Mouse (Mus musculus): ENCODE measurements around the gene Fcer1g. TPM values are rescaled to one million over a fixed set of nuclear protein-coding genes. Genes with fewer than 3 reads are reported as not detected.

Gene Fcer1g
- polyA plus RNA-seq, 1 experiment: 46.7 TPM

DNA sequence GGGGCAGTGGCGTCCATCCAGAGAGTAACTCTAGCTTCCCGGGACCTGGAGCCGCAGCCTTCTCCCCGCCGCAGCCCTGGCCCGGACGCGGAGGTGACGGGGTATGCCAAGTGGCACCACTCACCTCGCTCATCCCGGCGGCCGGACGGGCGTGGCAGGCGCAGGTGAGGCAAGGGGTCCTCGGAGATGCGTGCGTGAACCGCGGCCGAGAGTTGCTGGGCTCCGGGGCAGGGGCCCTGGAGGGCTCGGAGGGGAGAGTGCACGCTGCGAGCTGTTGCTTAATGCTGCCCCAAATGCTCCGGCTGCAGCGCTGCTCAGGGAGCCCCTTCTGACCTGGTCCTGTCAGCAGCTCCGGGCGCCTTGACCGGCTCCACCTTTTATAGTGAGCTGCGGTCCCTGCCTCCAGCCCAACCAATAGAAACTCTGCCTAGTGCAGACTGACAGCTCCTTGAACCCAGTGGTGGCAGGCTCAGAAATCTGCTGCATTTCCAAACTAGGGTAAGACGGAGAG is 38.2 kb downstream of the Fcer1g start, which contains the start of gene Pcp4l1:
Gene Pcp4l1, minus strand, starts transcription at position 382 of the 511 bp plus-strand sequence.
- Histone ChIP-seq H3K36me3 (ENCODE audit: control insufficient read depth, insufficient read depth, low read length) (no peaks in the 10 kb centered on the region), H3K27ac (ENCODE audit: insufficient read depth, low read depth, low read length) (no peak within 1 kb of the TSS), H3K27me3 (ENCODE audit: control insufficient read depth, insufficient read depth, low read length) (peaks cover 25% of the 10 kb centered on the region), H3K4me1 (ENCODE audit: control insufficient read depth, insufficient read depth, insufficient read length, low read length) (peaks cover 16% of the 10 kb centered on the region), H3K4me3 (ENCODE audit: low read depth, low read length) (peak within 1 kb of the TSS; percentile 60)
- TF ChIP-seq CTCF (IDR thresholded peaks at IDR 0.05; ENCODE audit: extremely low read depth, insufficient read length, insufficient replicate concordance, low read depth, low read length) (no peak), POLR2A (IDR thresholded peaks at IDR 0.05; ENCODE audit: low read depth, low read length) (peak; percentile 52)
- WGBS: 1% methylated on average over 33 of the region's 33 CpGs

DNA sequence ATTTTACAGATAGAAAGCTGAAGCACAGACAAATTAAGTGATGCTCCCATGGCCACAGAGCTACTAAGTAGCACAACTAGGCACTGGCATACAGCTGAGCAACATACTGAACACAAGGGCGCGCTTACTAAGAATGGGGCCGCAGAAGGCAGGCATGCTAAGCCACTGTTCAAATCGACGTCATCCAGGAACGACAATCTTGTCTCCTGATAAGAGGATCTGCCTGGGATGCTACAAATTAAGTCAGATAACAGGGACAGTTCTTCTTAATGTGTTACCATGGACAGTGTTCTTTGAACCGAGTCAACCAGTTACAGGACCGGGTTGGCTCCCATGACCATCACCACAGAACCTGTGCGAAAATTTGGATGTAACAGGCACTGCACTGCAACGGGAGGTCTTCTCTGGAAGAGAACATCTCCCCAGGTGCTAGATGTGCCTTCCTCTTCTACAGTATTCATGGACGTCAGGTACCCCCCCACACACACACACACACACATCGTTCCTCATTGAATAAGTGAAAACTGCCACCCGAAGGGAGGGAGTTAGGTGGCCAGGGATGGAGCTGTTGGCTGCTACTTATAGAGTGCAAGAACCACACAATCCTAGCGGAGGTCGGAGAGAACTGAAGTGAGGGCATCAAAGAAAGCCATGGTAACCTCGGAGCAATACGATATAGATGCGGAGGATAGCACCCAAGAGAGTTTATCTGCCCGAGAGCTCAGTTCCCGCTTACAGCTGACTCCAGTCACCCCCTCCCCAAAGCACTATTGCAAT is 38.9 kb downstream of the Fcer1g start:
- no peaks in the 10 kb centered on the region for H3K36me3 ChIP-seq (ENCODE audit: control insufficient read depth, insufficient read depth, low read length)
- 21% methylated on average over 20 of the region's 20 CpGs for WGBS
- peak overlapping the region; percentile 60 for H3K4me3 ChIP-seq (ENCODE audit: low read depth, low read length)
- H3K27ac ChIP-seq (ENCODE audit: insufficient read depth, low read depth, low read length): no peak overlapping the region
- peaks cover 25% of the 10 kb centered on the region for H3K27me3 ChIP-seq (ENCODE audit: control insufficient read depth, insufficient read depth, low read length)
- H3K4me1 ChIP-seq (ENCODE audit: control insufficient read depth, insufficient read depth, insufficient read length, low read length): peaks cover 16% of the 10 kb centered on the region
- TF ChIP-seq CTCF (IDR thresholded peaks at IDR 0.05; ENCODE audit: extremely low read depth, insufficient read length, insufficient replicate concordance, low read depth, low read length) (no peak), POLR2A (IDR thresholded peaks at IDR 0.05; ENCODE audit: low read depth, low read length) (no peak)

DNA sequence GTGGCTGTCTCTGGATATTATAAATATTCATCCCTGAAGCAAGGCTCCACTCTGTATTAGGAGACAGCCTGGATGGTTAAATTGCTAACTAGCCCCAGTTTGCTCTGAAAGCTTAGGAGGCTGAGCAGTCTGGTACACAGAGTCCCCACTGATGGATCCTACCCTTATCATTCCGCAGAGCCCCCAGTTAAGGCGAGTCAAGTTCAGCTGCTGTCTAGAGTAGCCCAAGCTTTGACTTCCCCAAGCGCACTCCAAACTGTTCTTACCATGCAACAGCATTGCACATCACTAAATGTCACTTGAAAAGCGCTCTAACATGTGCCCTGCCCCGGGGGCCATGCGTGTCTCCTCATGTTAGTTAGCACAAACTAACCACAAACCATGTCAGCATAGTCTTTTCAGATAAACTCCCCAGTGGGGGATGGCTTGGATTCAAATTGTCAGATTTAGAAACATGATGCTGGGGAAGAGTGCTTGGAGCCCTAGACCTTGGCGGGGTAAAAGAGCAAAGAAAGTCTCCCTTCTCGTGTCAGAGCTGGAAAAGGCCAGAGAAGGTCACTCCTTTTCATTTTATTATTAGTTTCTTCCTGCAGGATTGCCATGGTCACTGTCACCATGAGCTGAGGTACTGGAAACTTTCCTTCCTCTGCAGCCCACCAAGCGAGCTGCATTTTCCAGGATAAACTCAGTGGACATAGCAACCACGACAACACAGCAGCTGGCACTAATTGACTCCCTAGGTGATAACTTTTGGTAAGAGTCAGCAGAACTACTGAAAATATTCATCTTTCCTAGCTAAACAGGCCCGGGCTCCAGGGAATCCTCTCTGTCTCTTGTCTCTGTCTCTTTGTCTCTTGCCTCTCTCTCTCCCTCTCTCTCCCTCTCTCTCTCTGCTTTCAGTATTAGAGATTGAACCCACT is 40.0 kb downstream of the Fcer1g start:
- Histone ChIP-seq H3K4me3 (ENCODE audit: low read depth, low read length) (no peak overlapping the region), H3K36me3 (ENCODE audit: control insufficient read depth, insufficient read depth, low read length) (no peaks in the 10 kb centered on the region), H3K4me1 (ENCODE audit: control insufficient read depth, insufficient read depth, insufficient read length, low read length) (peaks cover 13% of the 10 kb centered on the region), H3K27ac (ENCODE audit: insufficient read depth, low read depth, low read length) (no peak overlapping the region), H3K27me3 (ENCODE audit: control insufficient read depth, insufficient read depth, low read length) (peaks cover 25% of the 10 kb centered on the region)
- WGBS: 60% methylated on average over 11 of the region's 11 CpGs
- TF ChIP-seq CTCF (IDR thresholded peaks at IDR 0.05; ENCODE audit: extremely low read depth, insufficient read length, insufficient replicate concordance, low read depth, low read length): no peak
- TF ChIP-seq POLR2A (IDR thresholded peaks at IDR 0.05; ENCODE audit: low read depth, low read length): no peak

DNA sequence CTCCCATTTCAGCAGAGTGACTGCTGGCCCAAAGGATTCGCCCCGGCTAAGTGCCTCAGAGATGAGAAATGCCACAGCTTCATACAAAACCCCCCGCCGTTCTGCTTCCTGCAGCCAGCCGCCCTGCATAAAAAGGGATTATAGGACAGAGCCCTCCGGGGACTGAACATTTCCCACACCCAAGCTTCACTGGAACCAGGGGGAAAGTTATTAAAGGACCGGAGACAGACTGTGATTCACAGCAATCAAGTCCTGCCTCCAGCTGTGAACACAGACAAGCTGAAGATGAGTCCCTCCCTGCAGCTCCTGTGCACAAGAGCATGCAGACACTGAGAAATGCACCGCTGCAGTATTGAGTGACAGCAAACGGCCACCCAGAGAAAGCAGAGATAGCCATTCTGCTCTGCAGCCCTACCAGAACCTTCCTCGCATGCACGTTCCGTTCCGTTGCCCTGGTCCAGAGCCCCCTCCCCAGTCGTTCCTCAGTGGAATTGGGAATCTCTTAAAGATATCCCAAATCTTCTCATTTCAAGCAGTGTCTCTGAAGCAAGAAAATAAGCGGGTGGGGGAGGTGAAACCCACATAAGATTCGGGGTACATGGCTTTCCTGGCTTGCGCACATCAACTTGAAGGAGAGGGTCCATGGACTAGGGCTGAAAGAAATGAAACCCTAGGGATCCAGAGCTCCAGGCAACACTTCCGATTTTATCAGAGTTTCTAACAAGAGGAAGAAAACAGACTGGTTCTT is 40.9 kb downstream of the Fcer1g start:
- H3K27me3 ChIP-seq (ENCODE audit: control insufficient read depth, insufficient read depth, low read length): peaks cover 25% of the 10 kb centered on the region
- H3K36me3 ChIP-seq (ENCODE audit: control insufficient read depth, insufficient read depth, low read length): no peaks in the 10 kb centered on the region
- WGBS: 23% methylated on average over 18 of the region's 18 CpGs
- TF ChIP-seq CTCF (IDR thresholded peaks at IDR 0.05; ENCODE audit: extremely low read depth, insufficient read length, insufficient replicate concordance, low read depth, low read length): no peak
- no peak for TF ChIP-seq POLR2A (IDR thresholded peaks at IDR 0.05; ENCODE audit: low read depth, low read length)
- H3K4me1 ChIP-seq (ENCODE audit: control insufficient read depth, insufficient read depth, insufficient read length, low read length): peaks cover 10% of the 10 kb centered on the region
- H3K4me3 ChIP-seq (ENCODE audit: low read depth, low read length): peak overlapping the region; percentile 33
- H3K27ac ChIP-seq (ENCODE audit: insufficient read depth, low read depth, low read length): no peak overlapping the region

DNA sequence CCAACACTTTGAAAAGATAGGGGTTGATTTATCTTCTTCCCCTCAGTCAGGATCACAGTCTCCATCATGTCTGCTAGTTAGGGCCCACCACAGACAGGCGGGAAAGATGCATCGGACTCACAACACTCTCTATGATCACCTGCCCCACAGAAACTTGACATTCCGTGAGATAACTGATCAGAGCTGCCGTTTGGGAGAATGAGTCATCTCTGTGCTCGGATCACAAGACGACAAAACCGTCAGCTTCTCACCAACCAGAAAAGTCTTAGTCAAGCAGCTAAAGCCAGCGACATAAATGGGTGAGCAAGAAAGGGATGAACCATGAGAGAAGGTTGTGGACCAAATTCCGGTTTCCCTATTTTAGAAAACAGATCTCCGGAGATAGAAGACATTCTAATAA is 41.9 kb downstream of the Fcer1g start:
- Histone ChIP-seq H3K4me3 (ENCODE audit: low read depth, low read length) (no peak overlapping the region), H3K4me1 (ENCODE audit: control insufficient read depth, insufficient read depth, insufficient read length, low read length) (peaks cover 10% of the 10 kb centered on the region), H3K27ac (ENCODE audit: insufficient read depth, low read depth, low read length) (no peak overlapping the region), H3K27me3 (ENCODE audit: control insufficient read depth, insufficient read depth, low read length) (peaks cover 25% of the 10 kb centered on the region), H3K36me3 (ENCODE audit: control insufficient read depth, insufficient read depth, low read length) (no peaks in the 10 kb centered on the region)
- WGBS: 29% methylated on average over 10 of the region's 10 CpGs
- no peak for TF ChIP-seq CTCF (IDR thresholded peaks at IDR 0.05; ENCODE audit: extremely low read depth, insufficient read length, insufficient replicate concordance, low read depth, low read length)
- TF ChIP-seq POLR2A (IDR thresholded peaks at IDR 0.05; ENCODE audit: low read depth, low read length): no peak

DNA sequence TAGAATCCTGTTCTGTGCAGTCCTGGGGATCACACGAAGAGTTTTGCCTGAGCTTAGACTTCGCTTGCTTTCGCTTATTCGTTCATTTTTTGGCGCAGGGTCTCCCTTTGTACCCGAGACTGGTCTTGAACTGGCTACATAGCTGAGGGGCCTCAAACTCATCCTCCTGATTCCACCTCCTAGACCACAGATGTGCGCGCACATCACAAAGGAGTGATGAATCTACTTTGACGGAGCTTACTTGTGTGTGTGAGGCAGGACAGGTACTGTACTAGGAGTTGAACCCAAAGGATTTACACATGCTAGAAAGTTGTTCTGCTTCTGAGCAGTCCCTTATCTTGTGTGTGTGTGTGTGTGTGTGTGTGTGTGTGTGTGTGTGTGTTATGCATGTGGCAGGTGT is 43.3 kb downstream of the Fcer1g start:
- Histone ChIP-seq H3K27me3 (ENCODE audit: control insufficient read depth, insufficient read depth, low read length) (peaks cover 21% of the 10 kb centered on the region), H3K27ac (ENCODE audit: insufficient read depth, low read depth, low read length) (no peak overlapping the region), H3K4me1 (ENCODE audit: control insufficient read depth, insufficient read depth, insufficient read length, low read length) (peaks cover 8% of the 10 kb centered on the region), H3K4me3 (ENCODE audit: low read depth, low read length) (no peak overlapping the region), H3K36me3 (ENCODE audit: control insufficient read depth, insufficient read depth, low read length) (no peaks in the 10 kb centered on the region)
- 98% methylated on average over 9 of the region's 9 CpGs for WGBS
- TF ChIP-seq POLR2A (IDR thresholded peaks at IDR 0.05; ENCODE audit: low read depth, low read length) (no peak), CTCF (IDR thresholded peaks at IDR 0.05; ENCODE audit: extremely low read depth, insufficient read length, insufficient replicate concordance, low read depth, low read length) (no peak)
